Mouse (Mus musculus): ENCODE results near the gene Zfr. TPM values are rescaled to one million over a fixed set of nuclear protein-coding genes. Genes with fewer than 3 reads are reported as not detected.

Zfr gene
- polyA plus RNA-seq, 1 experiment from 2014 or later = 149 TPM

DNA sequence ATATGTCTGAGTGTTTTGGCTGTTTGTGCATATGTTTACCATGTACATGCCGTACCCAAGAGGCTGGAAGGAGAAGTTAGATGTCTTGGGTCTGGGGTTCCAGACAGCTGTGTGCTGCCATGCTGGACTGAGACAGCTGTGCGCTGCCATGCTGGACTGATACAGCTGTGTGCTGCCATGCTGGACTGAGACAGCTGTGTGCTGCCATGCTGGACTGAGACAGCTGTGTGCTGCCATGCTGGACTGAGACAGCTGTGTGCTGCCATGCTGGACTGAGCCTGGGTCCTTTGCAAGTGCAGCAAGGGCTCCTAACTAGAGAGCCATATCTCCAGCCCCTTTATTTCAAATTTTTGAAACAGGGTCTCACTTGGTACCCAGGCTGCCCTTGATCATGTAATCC, 106.6 kb downstream of the Zfr start:
- ATAC-seq = no peak
- no peak overlapping the region for H3K27ac ChIP-seq
- 98% methylated on average over 2 of the region's 2 CpGs for WGBS

GRCm38 (mm10) chr15:12225062-12225461, 107.4 kb downstream of the Zfr start:
- Histone ChIP-seq H3K9ac (replicated peaks) (no peak overlapping the region), H3K4me2 (replicated peaks) (no peak overlapping the region), H3K4me3 (replicated peaks) (no peak overlapping the region), H3K9me3 (no peaks in the 10 kb centered on the region), H3K4me1 (replicated peaks) (peaks cover 41% of the 10 kb centered on the region), H3K36me3 (no peaks in the 10 kb centered on the region), H3K27me3 (no peaks in the 10 kb centered on the region), H3K27ac (no peak overlapping the region)
- no peak for ATAC-seq
- 74% methylated on average over 4 of the region's 4 CpGs for WGBS

More for the DNA sequence above, 106.6 kb downstream of the Zfr start:
- Histone ChIP-seq H3K4me3 (replicated peaks) (no peak overlapping the region), H3K4me2 (replicated peaks) (no peak overlapping the region), H3K27me3 (no peaks in the 10 kb centered on the region), H3K36me3 (no peaks in the 10 kb centered on the region), H3K9me3 (no peaks in the 10 kb centered on the region), H3K9ac (replicated peaks) (no peak overlapping the region), H3K4me1 (replicated peaks) (peaks cover 37% of the 10 kb centered on the region)

GRCm38 (mm10) chr15:12226908-12227307, 109.3 kb downstream of the Zfr start:
- WGBS = 98% methylated on average over 15 of the region's 15 CpGs
- Histone ChIP-seq H3K4me2 (replicated peaks) (no peak overlapping the region), H3K36me3 (peaks cover 3% of the 10 kb centered on the region; the same call in 1 of the 2 replicates), H3K4me3 (replicated peaks) (no peak overlapping the region), H3K27ac (no peak overlapping the region), H3K27me3 (no peaks in the 10 kb centered on the region), H3K9me3 (no peaks in the 10 kb centered on the region), H3K9ac (replicated peaks) (no peak overlapping the region), H3K4me1 (replicated peaks) (peaks cover 34% of the 10 kb centered on the region)
- no peak for ATAC-seq

DNA sequence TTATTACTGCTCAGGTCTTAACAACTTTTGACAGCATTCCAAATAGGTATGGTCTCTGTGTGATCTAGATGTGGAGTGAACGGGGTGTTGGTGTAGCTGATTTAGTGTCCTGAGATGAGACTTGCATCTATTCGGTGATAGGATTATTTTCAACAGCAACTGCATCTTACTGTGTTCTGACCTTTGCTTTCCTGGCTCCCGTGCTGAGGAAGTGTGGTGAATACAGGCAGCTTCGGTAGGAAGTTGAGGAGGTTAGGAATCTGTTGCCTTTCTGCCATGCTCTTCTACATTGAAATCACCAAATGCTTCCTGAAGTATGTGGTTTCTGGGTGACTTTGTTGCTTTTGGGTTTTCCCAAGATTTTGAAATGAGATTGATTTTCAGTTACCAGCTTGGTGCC, 109.7 kb downstream of the Zfr start:
- 88% methylated on average over 4 of the region's 4 CpGs for WGBS
- ATAC-seq = no peak
- no peaks in the 10 kb centered on the region for H3K9me3 ChIP-seq

GRCm38 (mm10) chr15:12229603-12230242, 112.1 kb downstream of the Zfr start:
- Histone ChIP-seq H3K27ac (no peak overlapping the region), H3K9me3 (no peaks in the 10 kb centered on the region), H3K27me3 (no peaks in the 10 kb centered on the region), H3K9ac (replicated peaks) (no peak overlapping the region), H3K4me3 (replicated peaks) (no peak overlapping the region), H3K4me1 (replicated peaks) (peaks cover 17% of the 10 kb centered on the region), H3K36me3 (peaks cover 23% of the 10 kb centered on the region), H3K4me2 (replicated peaks) (no peak overlapping the region)
- WGBS = 71% methylated on average over 10 of the region's 10 CpGs
- no peak for ATAC-seq

More for the DNA sequence above, 109.7 kb downstream of the Zfr start:
- Histone ChIP-seq H3K4me1 (replicated peaks) (peaks cover 32% of the 10 kb centered on the region), H3K4me3 (replicated peaks) (no peak overlapping the region), H3K27me3 (no peaks in the 10 kb centered on the region), H3K9ac (replicated peaks) (no peak overlapping the region), H3K27ac (no peak overlapping the region), H3K36me3 (peaks cover 7% of the 10 kb centered on the region), H3K4me2 (replicated peaks) (no peak overlapping the region)

- H3K36me3 ChIP-seq = peaks cover 27% of the 10 kb centered on the region
- H3K27me3 ChIP-seq = no peaks in the 10 kb centered on the region
- H3K4me3 ChIP-seq (replicated peaks) = no peak overlapping the region
- ATAC-seq = 0 out of 2 replicates have a peak, but pooled peaks have one; percentile 18
- no peak overlapping the region for H3K4me2 ChIP-seq (replicated peaks)
- no peak overlapping the region for H3K27ac ChIP-seq
- H3K4me1 ChIP-seq (replicated peaks) = peaks cover 17% of the 10 kb centered on the region
- WGBS = 65% methylated on average over 12 of the region's 12 CpGs
- no peak overlapping the region for H3K9ac ChIP-seq (replicated peaks)
- no peaks in the 10 kb centered on the region for H3K9me3 ChIP-seq
Measured at GRCm38 (mm10) chr15:12230243-12230935, 112.8 kb downstream of the Zfr start.

- no peaks in the 10 kb centered on the region for H3K27me3 ChIP-seq
- H3K36me3 ChIP-seq = peaks cover 34% of the 10 kb centered on the region
- H3K4me3 ChIP-seq (replicated peaks) = no peak overlapping the region
- no peak overlapping the region for H3K4me2 ChIP-seq (replicated peaks)
- peaks cover 15% of the 10 kb centered on the region for H3K4me1 ChIP-seq (replicated peaks)
- H3K9me3 ChIP-seq = no peaks in the 10 kb centered on the region
- ATAC-seq = no peak
- no peak overlapping the region for H3K27ac ChIP-seq
- WGBS = 78% methylated on average over 6 of the region's 6 CpGs
- no peak overlapping the region for H3K9ac ChIP-seq (replicated peaks)
Measured at GRCm38 (mm10) chr15:12231462-12231861, 113.8 kb downstream of the Zfr start.

- H3K27ac ChIP-seq = no peak overlapping the region
- no peak overlapping the region for H3K9ac ChIP-seq (replicated peaks)
- no peak for ATAC-seq
Measured at GRCm38 (mm10) chr15:12232429-12232828, 114.8 kb downstream of the Zfr start.

GRCm38 (mm10) chr15:12233021-12233420, 115.4 kb downstream of the Zfr start:
- Histone ChIP-seq H3K9me3 (no peaks in the 10 kb centered on the region), H3K27ac (no peak overlapping the region), H3K36me3 (peaks cover 48% of the 10 kb centered on the region), H3K27me3 (no peaks in the 10 kb centered on the region), H3K9ac (replicated peaks) (no peak overlapping the region), H3K4me1 (replicated peaks) (peaks cover 11% of the 10 kb centered on the region), H3K4me2 (replicated peaks) (no peak overlapping the region), H3K4me3 (replicated peaks) (no peak overlapping the region)
- ATAC-seq = no peak
- 81% methylated on average over 4 of the region's 4 CpGs for WGBS

More at GRCm38 (mm10) chr15:12232429-12232828, 114.8 kb downstream of the Zfr start:
- Histone ChIP-seq H3K4me2 (replicated peaks) (no peak overlapping the region), H3K4me1 (replicated peaks) (peaks cover 15% of the 10 kb centered on the region), H3K4me3 (replicated peaks) (no peak overlapping the region), H3K27me3 (no peaks in the 10 kb centered on the region), H3K36me3 (peaks cover 43% of the 10 kb centered on the region), H3K9me3 (no peaks in the 10 kb centered on the region)
- WGBS = 85% methylated on average over 11 of the region's 11 CpGs

MicroRNA genes within 50 kb of the gene (microRNA counts, 519-probe panel; counts per million panel counts)
- 110 counts per million, percentile 56 among the panel's probes with 10 or more counts for microRNA mmu-miR-1898

Small RNAs within 50 kb of the gene (microRNA-seq; reads per million reads assigned to microRNA genes)
- not detected for gene Mir1898

Other genes with a start within 250 kb of the Zfr start
- gene Npr3, start 210.5 kb upstream of the Zfr start, polyA plus RNA-seq (2015; fragmentation: Nextera tagmentation; extraction: Ambion mirVana) = 1.1 and 1.2 TPM in 2 replicates
- 587 and 637 TPM in 2 replicates for gene Sub1, start 120.8 kb upstream of the Zfr start, polyA plus RNA-seq (2015; fragmentation: Nextera tagmentation; extraction: Ambion mirVana)
- gene Mtmr12, start 87.2 kb downstream of the Zfr start, polyA plus RNA-seq (2015; fragmentation: Nextera tagmentation; extraction: Ambion mirVana) = 9.3 and 9.7 TPM in 2 replicates
- gene Golph3, start 203.6 kb downstream of the Zfr start, polyA plus RNA-seq (2015; fragmentation: Nextera tagmentation; extraction: Ambion mirVana) = 68.6 and 70.8 TPM in 2 replicates
- 0.67 TPM in 1 of 2 replicates, not detected in the other for gene 1810049J17Rik, start 204.1 kb downstream of the Zfr start, polyA plus RNA-seq (2015; fragmentation: Nextera tagmentation; extraction: Ambion mirVana)